Mouse (Mus musculus) c-Kit-negative CD71-positive TER-119-positive erythroid progenitor cells, embryonic 14.5 days (primary cell): Measurements from ENCODE around the gene Rack1.
"Not testable (repeated sequence)": the region's sequence is repeated elsewhere in the genome, so short reads cannot be mapped to it uniquely, and the experiment has no call there.

ENCODE experiments used
- DNase-seq: peaks from one replicate; pipeline ENCODE4 v3.0.0-alpha.2; 2013; ENCODE audit warnings: low read depth, low spot score

Gene Rack1

DNA sequence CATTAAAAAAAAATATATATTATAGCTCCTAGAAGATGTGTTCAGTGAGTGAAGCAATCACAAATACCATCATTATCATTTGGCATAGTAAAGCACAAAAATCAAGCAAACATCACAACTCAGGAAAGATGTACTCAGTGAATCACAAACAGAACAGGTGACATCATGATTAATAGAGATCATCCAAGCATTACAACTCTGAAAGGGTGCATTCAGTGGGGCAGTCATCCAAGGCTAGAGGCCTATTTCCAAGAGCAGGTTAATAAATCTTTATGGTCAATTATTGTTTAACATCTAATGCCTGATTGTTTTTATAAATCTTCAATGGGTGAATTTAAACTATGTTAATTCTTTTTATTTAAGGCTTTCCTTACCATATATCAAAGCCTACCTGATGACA, 40.7 kb downstream of the Rack1 start:
- DNase-seq: no peak

DNA sequence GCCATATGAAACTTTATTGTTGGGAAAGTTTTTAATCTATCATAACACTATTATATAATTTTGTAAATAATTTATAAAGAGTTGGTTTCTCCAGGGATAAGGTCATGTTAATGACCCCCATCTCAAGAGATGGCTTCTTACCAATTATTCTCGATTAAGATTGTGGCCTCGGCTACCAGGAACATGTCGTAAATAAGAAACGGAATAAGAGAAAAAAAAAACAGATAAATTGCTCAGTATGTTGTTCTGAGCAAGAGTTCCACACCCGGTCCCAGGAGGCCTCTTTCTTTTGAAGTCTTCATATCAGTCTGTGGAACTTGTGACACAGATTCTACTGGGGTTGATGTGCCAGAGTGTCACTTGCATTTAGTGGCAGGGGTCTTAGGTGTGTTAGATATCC, 41.1 kb downstream of the Rack1 start:
- no peak for DNase-seq

DNA sequence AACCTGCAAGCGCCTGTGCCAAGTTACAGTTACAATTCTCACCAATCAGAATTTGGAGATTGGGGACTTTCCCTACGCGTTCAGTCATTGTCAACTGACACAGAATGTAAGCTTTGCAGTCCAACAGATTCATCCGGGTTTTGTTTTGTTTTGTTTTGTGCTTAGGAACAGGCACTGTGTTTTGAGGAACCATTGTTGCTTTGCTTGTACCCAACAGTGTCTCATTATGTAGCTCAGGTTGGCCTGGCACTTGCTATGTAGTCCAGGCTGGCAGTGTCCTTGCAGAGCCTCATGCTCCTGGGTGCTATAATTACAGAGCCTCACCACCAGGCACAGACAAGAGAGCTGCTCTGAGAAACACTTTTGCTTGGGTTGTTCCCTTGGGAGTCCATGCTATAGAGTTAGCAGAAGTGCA, 42.3 kb downstream of the Rack1 start:
- no peak for DNase-seq

GRCm38 (mm10) chr11:48843202-48843601, 43.1 kb downstream of the Rack1 start:
- no peak for DNase-seq

DNA sequence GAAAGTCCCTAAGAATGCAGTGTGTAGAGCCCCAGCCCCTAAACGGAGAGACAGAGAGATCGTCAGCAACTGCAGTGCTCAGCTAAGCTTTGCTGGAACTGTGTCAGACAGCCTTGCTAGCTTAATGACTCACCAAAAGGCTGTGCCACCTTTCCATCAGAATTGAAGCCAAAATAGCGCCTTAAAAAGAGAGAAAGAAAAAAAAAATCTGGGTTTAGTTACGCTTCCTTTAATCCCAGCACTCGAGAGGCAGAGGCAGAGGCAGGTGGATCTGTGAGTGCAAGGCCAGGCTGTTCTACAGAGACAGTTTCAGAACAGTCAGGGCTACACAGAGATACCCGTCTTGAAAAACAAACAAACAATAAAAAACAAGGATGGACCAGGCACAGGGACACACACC, 44.2 kb downstream of the Rack1 start:
- no peak for DNase-seq

GRCm38 (mm10) chr11:48845244-48845815, 45.2 kb downstream of the Rack1 start:
- DNase-seq: no peak

GRCm38 (mm10) chr11:48846362-48846761, 46.2 kb downstream of the Rack1 start:
- not testable (repeated sequence) for DNase-seq

- DNase-seq: no peak
Observed at GRCm38 (mm10) chr11:48846881-48847280, 46.7 kb downstream of the Rack1 start.

GRCm38 (mm10) chr11:48850240-48850639, 50.1 kb downstream of the Rack1 start:
- DNase-seq: no peak

- no peak for DNase-seq
Observed at GRCm38 (mm10) chr11:48851270-48851995, 51.3 kb downstream of the Rack1 start.

DNA sequence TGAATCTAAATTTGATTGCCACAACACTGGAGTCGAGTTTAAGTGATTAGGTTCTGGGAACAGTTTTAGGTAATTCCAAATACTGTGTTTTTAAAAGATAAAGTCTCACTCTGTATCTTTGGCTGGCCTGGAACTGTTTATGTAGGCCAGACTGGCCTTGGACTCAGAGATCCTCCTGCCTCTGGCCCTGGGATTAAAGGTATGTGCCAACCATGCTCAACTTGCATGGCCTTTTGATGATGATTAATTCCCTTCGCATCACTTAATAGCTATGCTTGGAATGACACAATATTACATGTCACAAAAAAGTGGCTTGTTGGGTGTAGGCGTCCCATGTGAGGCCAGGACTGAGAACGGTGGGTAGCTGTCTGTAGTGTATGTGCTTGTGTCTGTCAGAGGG, 52.1 kb downstream of the Rack1 start:
- no peak for DNase-seq

GRCm38 (mm10) chr11:48852624-48853473, 52.7 kb downstream of the Rack1 start:
- no peak for DNase-seq

DNA sequence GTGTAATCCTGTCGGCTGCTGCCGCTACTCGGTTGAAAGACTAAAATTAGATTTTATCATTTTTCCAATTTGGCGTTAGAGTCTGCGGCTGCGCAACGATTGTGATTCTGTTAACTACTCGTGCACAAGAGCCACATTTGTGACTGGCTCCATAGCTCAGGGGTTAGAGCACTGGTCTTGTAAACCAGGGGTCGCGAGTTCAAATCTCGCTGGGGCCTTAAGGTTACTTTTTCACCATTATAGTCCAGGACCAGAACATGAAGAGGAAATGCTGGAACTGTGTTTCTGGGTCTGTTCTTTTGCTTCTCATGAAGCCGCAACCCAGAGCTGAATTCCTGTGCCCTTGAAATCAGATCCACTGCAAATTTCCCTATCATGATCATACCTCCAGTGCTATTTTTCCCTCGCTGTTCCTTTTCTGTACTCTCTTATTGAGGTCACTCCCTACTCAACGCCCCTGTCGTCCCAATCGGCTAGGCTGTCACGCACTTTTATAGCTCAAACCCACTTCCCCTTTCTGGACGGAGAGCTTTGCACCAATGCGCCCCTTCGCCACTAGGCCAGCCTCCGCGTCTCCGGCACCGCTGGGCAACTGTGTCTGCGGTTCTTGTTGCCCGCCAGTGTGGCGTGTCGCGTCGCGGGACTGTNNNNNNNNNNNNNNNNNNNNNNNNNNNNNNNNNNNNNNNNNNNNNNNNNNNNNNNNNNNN, 53.5 kb downstream of the Rack1 start:
- peak; percentile 62 for DNase-seq
